Mouse (Mus musculus): ENCODE data around the gene Kank3. TPM values are rescaled to one million over a fixed set of nuclear protein-coding genes. Genes with fewer than 3 reads are reported as not detected.
A peak's percentile ranks its signal among the peaks of the same experiment; 100 is the strongest.

The Kank3 gene
- polyA plus RNA-seq (2015; fragmentation: Nextera tagmentation; extraction: Ambion mirVana) = 10.0 and 13.7 TPM in 2 replicates

DNA sequence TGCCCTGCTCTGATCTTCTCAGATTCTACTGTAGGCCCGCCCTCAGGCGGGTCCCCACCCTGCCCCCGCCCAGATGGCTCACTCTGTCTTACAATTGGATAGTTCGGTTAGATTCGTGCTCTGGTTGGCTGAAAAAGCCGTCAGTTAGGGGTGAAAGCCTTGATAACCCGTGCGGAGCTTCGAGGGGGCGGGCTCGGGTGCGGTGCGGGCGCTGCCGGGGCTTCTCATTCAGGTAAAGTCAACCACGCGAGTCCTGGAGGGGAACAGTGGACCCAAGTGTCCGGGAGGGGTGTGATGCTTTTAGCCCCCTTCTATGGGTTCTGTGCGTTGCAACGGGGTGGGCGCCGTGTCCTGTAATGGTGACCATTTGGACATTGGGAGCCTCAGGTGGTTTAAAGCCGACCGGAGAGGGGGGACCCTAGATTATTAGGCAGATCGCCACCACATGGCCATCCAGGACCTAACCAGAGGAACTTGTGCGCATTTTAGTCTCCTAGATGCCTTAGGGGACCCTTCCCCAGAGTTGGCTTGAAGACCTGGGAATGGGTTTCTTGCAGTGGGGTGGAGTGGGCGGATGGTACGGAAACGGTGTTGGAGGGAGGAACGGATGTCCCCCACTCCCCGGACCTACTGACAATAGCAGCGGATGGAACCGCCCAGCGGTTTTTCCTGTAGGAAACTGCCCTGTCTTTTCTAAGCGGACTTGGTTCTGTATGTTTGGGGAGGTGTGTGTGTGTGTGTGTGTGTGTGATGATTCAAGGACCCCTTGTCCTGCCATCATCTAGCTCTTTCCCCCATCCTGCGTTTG is at the start of gene Kank3:
TSS of gene Kank3 (plus strand) at position 186 of the 808 bp plus-strand sequence.
- H3K27ac ChIP-seq (ENCODE audit: low read length) = no peak within 1 kb of the TSS
- WGBS (ENCODE audit: insufficient replicate concordance) = 1% methylated on average over 36 of the region's 36 CpGs
- H3K4me3 ChIP-seq (ENCODE audit: low read depth, low read length) = peak within 1 kb of the TSS; percentile 56
- peaks cover 10% of the 10 kb centered on the region for H3K27me3 ChIP-seq (ENCODE audit: control insufficient read depth, insufficient read depth, low read depth, low read length)
- peak within 1 kb of the TSS; percentile 58 for H3K9ac ChIP-seq (ENCODE audit: low read depth, low read length)
- peak; percentile 96 for ATAC-seq (ENCODE audit: low read depth)
- no peaks in the 10 kb centered on the region for H3K9me3 ChIP-seq (replicated peaks; ENCODE audit: control insufficient read depth, low read length)
- no peaks in the 10 kb centered on the region for H3K36me3 ChIP-seq (ENCODE audit: control insufficient read depth, insufficient read depth)
- peaks cover 8% of the 10 kb centered on the region for H3K4me1 ChIP-seq (ENCODE audit: control insufficient read depth, low read depth, low read length)
- peak within 1 kb of the TSS; percentile 82 for H3K4me2 ChIP-seq (ENCODE audit: low read depth, low read length)

DNA sequence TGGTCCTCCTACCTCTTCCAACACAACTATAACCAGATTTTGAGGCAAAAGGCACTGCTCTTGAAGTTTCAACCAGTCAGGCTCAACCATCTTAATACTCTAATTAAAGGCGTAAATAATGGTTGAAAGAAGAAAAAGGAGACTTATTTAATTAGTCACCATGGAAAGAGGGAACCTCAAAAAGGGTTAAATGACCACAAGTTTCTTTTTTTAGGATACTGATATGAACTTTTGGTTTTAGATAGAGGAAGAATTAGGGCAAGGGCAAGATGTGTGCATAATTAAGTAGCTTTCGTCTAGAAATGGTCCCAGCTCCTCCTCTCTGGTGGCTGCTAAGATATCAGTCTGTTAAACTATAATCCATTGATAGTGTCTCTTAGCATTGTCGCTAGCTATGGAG is 43.9 kb upstream of the Kank3 start:
- no peak for ATAC-seq (ENCODE audit: low read depth)
- no peak overlapping the region for H3K4me2 ChIP-seq (ENCODE audit: low read depth, low read length)
- H3K27ac ChIP-seq (ENCODE audit: low read length) = no peak overlapping the region
- no peaks in the 10 kb centered on the region for H3K9me3 ChIP-seq (replicated peaks; ENCODE audit: control insufficient read depth, low read length)
- H3K27me3 ChIP-seq (ENCODE audit: control insufficient read depth, insufficient read depth, low read depth, low read length) = no peaks in the 10 kb centered on the region
- no peak overlapping the region for H3K4me3 ChIP-seq (ENCODE audit: low read depth, low read length)
- no peak overlapping the region for H3K9ac ChIP-seq (ENCODE audit: low read depth, low read length)
- WGBS (ENCODE audit: insufficient replicate concordance) = 42% methylated on average over 3 of the region's 3 CpGs
- H3K36me3 ChIP-seq (ENCODE audit: control insufficient read depth, insufficient read depth) = no peaks in the 10 kb centered on the region
- H3K4me1 ChIP-seq (ENCODE audit: control insufficient read depth, low read depth, low read length) = no peaks in the 10 kb centered on the region

DNA sequence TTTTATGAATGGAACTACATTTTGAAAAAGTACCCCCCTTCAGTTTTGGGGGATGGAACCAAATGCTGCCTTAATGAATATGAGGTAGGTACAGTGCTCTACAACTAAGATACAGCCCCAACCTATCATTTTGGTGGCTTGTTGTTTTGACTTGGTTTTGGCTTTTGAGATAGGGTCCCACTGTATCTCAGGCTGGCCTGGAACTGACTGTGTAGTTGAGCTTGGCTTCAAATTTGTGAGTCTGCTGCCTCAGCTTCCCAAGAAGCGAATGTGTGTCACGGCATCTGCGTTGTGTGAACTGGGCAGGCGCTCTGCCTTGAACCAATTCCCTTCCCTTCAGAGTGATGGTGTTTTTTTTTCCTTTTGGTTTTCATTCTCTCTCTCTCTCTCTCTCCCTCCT is 38.7 kb upstream of the Kank3 start:
- WGBS (ENCODE audit: insufficient replicate concordance) = 86% methylated on average over 4 of the region's 4 CpGs
- H3K27ac ChIP-seq (ENCODE audit: low read length) = no peak overlapping the region
- no peaks in the 10 kb centered on the region for H3K9me3 ChIP-seq (replicated peaks; ENCODE audit: control insufficient read depth, low read length)

DNA sequence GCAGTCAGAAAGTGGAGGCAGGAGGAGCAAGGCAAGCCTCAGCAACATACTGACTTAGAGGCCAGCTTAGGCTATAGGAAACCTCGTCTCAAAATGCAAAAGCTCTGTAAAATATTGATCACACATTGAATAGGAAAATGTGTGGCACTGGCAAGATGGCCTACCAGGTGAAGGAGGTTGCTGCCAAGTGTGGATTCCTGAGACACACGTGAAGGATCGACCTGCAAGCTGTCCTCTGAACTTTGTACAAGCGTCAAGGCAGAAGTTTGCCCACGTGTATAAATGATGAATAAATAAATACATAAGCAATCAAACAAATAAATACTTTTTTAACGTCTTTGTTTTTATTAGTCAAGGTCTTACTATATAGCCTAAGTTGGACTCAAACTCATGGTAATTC is 36.9 kb upstream of the Kank3 start:
- no peak overlapping the region for H3K4me2 ChIP-seq (ENCODE audit: low read depth, low read length)
- 71% methylated on average over 6 of the region's 6 CpGs for WGBS (ENCODE audit: insufficient replicate concordance)
- no peaks in the 10 kb centered on the region for H3K9me3 ChIP-seq (replicated peaks; ENCODE audit: control insufficient read depth, low read length)
- H3K4me3 ChIP-seq (ENCODE audit: low read depth, low read length) = no peak overlapping the region
- H3K27ac ChIP-seq (ENCODE audit: low read length) = no peak overlapping the region
- ATAC-seq (ENCODE audit: low read depth) = no peak
- H3K27me3 ChIP-seq (ENCODE audit: control insufficient read depth, insufficient read depth, low read depth, low read length) = no peaks in the 10 kb centered on the region
- H3K9ac ChIP-seq (ENCODE audit: low read depth, low read length) = no peak overlapping the region
- peaks cover 3% of the 10 kb centered on the region; the same call in 1 of the 2 replicates for H3K36me3 ChIP-seq (ENCODE audit: control insufficient read depth, insufficient read depth)
- H3K4me1 ChIP-seq (ENCODE audit: control insufficient read depth, low read depth, low read length) = 0 out of 2 replicates have a peak, but pooled peaks cover 2% of the 10 kb centered on the region

More for the DNA sequence above, 38.7 kb upstream of the Kank3 start:
- H3K36me3 ChIP-seq (ENCODE audit: control insufficient read depth, insufficient read depth) = no peaks in the 10 kb centered on the region
- ATAC-seq (ENCODE audit: low read depth) = no peak
- no peaks in the 10 kb centered on the region for H3K4me1 ChIP-seq (ENCODE audit: control insufficient read depth, low read depth, low read length)
- H3K27me3 ChIP-seq (ENCODE audit: control insufficient read depth, insufficient read depth, low read depth, low read length) = no peaks in the 10 kb centered on the region
- H3K4me2 ChIP-seq (ENCODE audit: low read depth, low read length) = no peak overlapping the region
- no peak overlapping the region for H3K4me3 ChIP-seq (ENCODE audit: low read depth, low read length)
- no peak overlapping the region for H3K9ac ChIP-seq (ENCODE audit: low read depth, low read length)

DNA sequence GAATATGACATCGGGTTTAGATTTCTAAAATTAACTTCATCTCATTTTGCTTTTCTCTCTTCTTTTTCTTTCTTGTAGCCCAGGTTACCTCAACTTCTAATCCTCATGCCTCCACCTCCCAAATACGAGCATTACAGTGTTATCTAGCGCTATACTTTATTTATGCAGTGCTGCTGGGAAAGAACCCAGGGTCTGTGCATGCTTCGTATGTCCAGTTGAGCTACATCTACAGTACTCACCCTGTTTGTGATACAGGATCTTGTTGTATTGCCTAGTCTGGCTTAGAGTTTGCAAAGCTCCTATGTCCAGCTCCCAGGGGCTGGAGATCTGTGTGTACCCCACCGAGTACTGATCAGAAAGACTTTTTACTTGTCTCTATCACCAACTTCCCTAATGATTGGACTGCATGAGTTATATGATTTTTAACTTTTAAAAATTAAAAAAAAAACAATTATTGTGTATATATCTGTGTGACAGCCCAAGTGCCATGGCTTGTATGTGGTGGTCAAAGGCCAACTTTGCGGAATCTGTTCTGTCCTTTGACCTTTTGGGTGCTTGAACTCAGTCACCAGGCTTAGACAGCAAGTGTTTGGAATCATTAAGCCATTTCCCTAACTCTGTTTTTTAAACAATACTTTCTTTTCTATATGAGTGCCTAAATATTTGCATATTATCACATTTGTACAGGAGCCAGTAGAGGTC is 36.3 kb upstream of the Kank3 start:
- Histone ChIP-seq H3K4me3 (ENCODE audit: low read depth, low read length) (no peak overlapping the region), H3K27me3 (ENCODE audit: control insufficient read depth, insufficient read depth, low read depth, low read length) (no peaks in the 10 kb centered on the region), H3K4me1 (ENCODE audit: control insufficient read depth, low read depth, low read length) (peaks cover 6% of the 10 kb centered on the region), H3K36me3 (ENCODE audit: control insufficient read depth, insufficient read depth) (peaks cover 3% of the 10 kb centered on the region; the same call in 1 of the 2 replicates), H3K4me2 (ENCODE audit: low read depth, low read length) (no peak overlapping the region), H3K9me3 (replicated peaks; ENCODE audit: control insufficient read depth, low read length) (no peaks in the 10 kb centered on the region), H3K9ac (ENCODE audit: low read depth, low read length) (no peak overlapping the region), H3K27ac (ENCODE audit: low read length) (peak overlapping the region; percentile 52)
- 74% methylated on average over 6 of the region's 6 CpGs for WGBS (ENCODE audit: insufficient replicate concordance)
- ATAC-seq (ENCODE audit: low read depth) = no peak

DNA sequence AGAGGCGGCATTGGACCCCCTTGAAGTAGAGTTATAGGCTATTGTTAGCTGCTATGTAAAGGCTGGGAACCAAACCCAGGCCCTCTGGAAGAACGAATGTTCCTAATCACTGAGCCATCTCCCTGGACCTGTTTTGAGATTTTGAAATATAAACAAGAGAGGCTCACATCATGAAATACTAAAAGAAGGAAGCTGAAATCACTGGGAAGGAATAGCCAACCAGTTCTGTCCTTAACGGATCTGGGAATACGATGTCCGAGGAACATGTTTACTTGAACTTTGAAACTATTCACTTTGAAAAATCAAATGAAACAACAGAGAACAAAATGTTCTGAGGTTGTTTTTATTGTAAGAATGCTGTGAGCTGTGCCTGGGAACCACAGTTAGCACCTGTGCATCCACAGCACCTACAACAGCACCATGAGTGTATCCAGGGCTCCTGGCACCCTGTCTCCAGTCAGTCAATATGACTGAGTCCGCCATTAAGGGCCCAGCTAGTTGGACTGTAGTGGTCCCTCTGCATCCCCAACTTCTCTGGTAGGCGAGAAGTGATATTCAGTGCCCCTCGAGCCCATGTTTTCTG is 35.7 kb upstream of the Kank3 start:
- H3K4me3 ChIP-seq (ENCODE audit: low read depth, low read length) = no peak overlapping the region
- H3K27ac ChIP-seq (ENCODE audit: low read length) = peak overlapping the region; percentile 48
- no peak for ATAC-seq (ENCODE audit: low read depth)
- H3K27me3 ChIP-seq (ENCODE audit: control insufficient read depth, insufficient read depth, low read depth, low read length) = no peaks in the 10 kb centered on the region
- H3K9ac ChIP-seq (ENCODE audit: low read depth, low read length) = no peak overlapping the region
- no peaks in the 10 kb centered on the region for H3K9me3 ChIP-seq (replicated peaks; ENCODE audit: control insufficient read depth, low read length)
- peaks cover 9% of the 10 kb centered on the region for H3K4me1 ChIP-seq (ENCODE audit: control insufficient read depth, low read depth, low read length)
- peaks cover 3% of the 10 kb centered on the region; the same call in 1 of the 2 replicates for H3K36me3 ChIP-seq (ENCODE audit: control insufficient read depth, insufficient read depth)
- 67% methylated on average over 8 of the region's 8 CpGs for WGBS (ENCODE audit: insufficient replicate concordance)
- no peak overlapping the region for H3K4me2 ChIP-seq (ENCODE audit: low read depth, low read length)

DNA sequence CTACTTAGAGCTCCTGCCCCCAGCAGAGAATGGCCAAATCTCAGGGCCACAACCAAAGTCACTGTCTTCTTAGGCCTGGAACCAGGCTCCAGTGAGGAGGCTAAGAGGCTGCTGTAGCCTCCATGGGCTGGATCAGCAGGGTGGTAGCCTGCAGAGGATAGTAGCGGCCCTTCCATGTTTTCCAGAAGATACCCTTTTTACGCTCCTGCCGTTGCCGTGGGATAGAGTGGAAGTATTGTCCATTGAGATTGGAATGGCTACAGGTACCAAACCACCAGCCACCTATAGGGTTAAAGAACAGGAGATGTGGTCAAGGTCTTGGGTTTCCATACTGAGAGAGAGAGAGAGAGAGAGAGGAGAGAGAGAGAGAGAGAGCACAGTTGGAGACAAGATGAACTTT is 35.0 kb upstream of the Kank3 start:
- ATAC-seq (ENCODE audit: low read depth) = no peak

DNA sequence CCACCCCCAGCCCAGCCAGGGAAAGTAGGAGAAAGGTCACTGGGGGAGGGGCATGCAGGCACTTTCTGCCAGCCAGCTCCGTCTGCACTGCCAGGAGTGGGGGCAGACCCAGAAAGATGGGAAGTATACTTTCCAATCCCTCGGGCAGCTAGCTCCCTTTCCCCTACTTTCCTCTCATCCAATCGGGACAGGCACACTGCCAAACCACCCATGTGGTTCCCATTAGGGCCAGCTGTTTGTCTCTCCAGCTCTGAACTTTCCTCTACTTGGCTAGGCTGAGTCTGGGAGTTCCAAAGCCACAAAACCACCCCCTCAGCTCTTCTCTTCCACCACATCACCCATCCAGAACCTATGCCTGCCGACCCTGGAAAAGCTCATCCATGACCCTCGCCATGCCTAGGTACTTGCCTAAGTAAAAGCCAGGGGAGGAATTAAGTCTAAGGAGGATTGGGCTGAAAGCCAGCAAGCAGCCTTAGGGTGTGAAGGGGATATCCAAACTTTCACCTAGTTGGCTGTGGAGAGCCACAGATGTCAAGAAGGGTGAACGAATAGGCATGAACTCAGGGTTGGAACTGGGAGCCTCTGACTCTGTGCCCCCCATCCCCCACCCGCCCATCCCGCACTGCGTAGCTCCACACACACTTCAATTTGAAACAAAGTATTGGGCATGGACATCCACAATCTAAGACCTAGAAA is 30.9 kb upstream of the Kank3 start:
- H3K9ac ChIP-seq (ENCODE audit: low read depth, low read length) = no peak overlapping the region; the same call in 1 of the 2 replicates
- peak overlapping the region; percentile 79 for H3K27ac ChIP-seq (ENCODE audit: low read length)
- peaks cover 37% of the 10 kb centered on the region for H3K4me1 ChIP-seq (ENCODE audit: control insufficient read depth, low read depth, low read length)
- peak overlapping the region; percentile 64 for H3K4me3 ChIP-seq (ENCODE audit: low read depth, low read length)
- H3K4me2 ChIP-seq (ENCODE audit: low read depth, low read length) = peak overlapping the region; percentile 83
- H3K27me3 ChIP-seq (ENCODE audit: control insufficient read depth, insufficient read depth, low read depth, low read length) = no peaks in the 10 kb centered on the region
- ATAC-seq (ENCODE audit: low read depth) = peak; percentile 74
- H3K9me3 ChIP-seq (replicated peaks; ENCODE audit: control insufficient read depth, low read length) = no peaks in the 10 kb centered on the region
- H3K36me3 ChIP-seq (ENCODE audit: control insufficient read depth, insufficient read depth) = peaks cover 3% of the 10 kb centered on the region; the same call in 1 of the 2 replicates
- 47% methylated on average over 9 of the region's 9 CpGs for WGBS (ENCODE audit: insufficient replicate concordance)

More for the DNA sequence above, 35.0 kb upstream of the Kank3 start:
- no peak overlapping the region for H3K4me2 ChIP-seq (ENCODE audit: low read depth, low read length)
- no peaks in the 10 kb centered on the region for H3K9me3 ChIP-seq (replicated peaks; ENCODE audit: control insufficient read depth, low read length)
- no peaks in the 10 kb centered on the region for H3K27me3 ChIP-seq (ENCODE audit: control insufficient read depth, insufficient read depth, low read depth, low read length)
- peaks cover 3% of the 10 kb centered on the region; the same call in 1 of the 2 replicates for H3K36me3 ChIP-seq (ENCODE audit: control insufficient read depth, insufficient read depth)
- H3K4me3 ChIP-seq (ENCODE audit: low read depth, low read length) = no peak overlapping the region
- peaks cover 15% of the 10 kb centered on the region for H3K4me1 ChIP-seq (ENCODE audit: control insufficient read depth, low read depth, low read length)
- no peak overlapping the region for H3K9ac ChIP-seq (ENCODE audit: low read depth, low read length)
- 81% methylated on average over 4 of the region's 4 CpGs for WGBS (ENCODE audit: insufficient replicate concordance)
- peak overlapping the region; percentile 48 for H3K27ac ChIP-seq (ENCODE audit: low read length)

All from liver, embryonic 16.5 days (tissue).